Mouse (Mus musculus) adipose tissue, adult 10 weeks (tissue): ENCODE data around the gene Rhox4f. TPM values are rescaled to one million over a fixed set of nuclear protein-coding genes. Genes with fewer than 3 reads are reported as not detected.

ENCODE experiments used
- polyA plus RNA-seq: library from polyadenylated mRNA; stranded (reverse); fragments of 350-450 nt; fragmentation: Illumina TruSeq; extraction: RNeasy Lipid Tissue Mini Kit (QIAGEN cat#74804); gene quantifications from one replicate; pipeline ENCODE4 v1.2.3, GENCODE M21; 2014; ENCODE audit warnings: low read depth, low replicate concordance

Gene Rhox4f
- not detected for polyA plus RNA-seq

DNA sequence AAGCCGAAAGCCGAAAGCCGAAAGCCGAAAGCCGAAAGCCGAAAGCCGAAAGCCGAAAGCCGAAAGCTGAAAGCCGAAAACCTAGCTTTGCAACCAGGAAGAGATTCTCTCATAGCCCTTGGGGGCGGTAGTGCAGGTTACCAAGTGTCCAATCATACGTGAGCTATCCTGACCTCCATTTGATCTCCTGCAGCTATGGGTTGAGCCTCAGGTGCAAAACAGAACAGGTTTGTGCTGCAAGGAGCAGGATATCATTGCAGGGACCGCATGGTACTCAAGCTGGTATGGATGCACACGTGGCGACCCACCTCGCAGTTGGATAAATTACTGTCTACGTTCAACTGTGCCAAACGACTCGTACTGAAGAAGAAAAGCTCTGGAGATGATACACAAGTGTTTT, at the start of gene Rhox4f:
Rhox4f (minus strand) TSS at position 101 of the 400 bp plus-strand sequence.

DNA sequence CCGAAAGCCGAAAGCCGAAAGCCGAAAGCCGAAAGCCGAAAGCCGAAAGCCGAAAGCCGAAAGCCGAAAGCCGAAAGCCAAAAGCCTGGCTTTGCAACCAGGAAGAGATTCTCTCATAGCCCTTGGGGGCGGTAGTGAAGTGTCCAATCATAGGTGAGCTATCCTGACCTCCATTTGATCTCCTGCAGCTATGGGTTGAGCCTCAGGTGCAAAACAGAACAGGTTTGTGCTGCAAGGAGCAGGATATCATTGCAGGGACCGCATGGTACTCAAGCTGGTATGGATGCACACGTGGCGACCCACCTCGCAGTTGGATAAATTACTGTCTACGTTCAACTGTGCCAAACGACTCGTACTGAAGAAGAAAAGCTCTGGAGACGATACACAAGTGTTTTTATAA, 43.7 kb upstream of the Rhox4f start, which contains the start of gene Rhox4g:
Rhox4g (minus strand) TSS at position 101 of the 400 bp plus-strand sequence.

DNA sequence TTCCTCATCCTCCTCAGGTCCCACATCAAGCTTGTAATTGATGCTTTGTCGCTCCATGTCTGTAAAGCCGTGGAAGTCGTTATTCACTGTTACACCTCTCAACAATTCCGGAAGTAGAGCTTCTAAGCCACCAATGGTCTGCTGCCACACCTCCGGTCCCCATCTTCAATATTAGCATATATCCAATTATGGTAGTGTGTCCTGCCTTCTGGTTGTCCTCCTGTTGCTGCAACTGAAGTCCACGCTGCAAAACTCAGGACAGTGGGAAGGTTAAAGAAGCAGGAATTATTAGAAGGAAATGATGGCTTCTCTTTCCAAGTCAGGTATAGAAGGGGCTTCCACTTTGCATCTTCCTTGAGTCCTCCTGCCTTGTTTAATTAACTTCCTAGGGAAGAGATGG, 35.9 kb upstream of the Rhox4f start, which contains the start of gene Rhox2g:
Rhox2g (minus strand) TSS at position 101 of the 400 bp plus-strand sequence.

GRCm38 (mm10) chrX:37628512-37628911, 21.0 kb upstream of the Rhox4f start, which contains the start of gene Rhox3g:
TSS of gene Rhox3g (minus strand) at chrX:37628612.

GRCm38 (mm10) chrX:37580692-37581091, 26.8 kb downstream of the Rhox4f start, which contains the start of gene Rhox3f:
TSS of gene Rhox3f (plus strand) at chrX:37580992.

DNA sequence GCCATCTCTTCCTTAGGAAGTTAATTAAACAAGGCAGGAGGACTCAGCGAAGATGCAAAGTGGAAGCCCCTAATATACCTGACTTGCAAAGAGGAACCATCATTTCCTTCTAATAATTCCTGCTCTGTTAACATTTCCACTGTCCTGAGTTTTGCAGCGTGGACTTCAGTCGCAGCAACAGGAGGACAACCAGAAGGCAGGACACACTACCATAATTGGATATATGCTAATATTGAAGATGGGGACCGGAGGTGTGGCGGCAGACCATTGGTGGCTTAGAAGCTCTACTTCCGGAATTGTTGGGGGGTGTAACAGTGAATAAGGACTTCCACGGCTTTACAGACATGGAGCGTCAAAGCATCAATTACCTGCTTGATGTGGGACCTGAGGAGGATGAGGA, 36.4 kb downstream of the Rhox4f start, which contains the start of gene Rhox2f:
Rhox2f (plus strand) TSS at position 301 of the 400 bp plus-strand sequence.

GRCm38 (mm10) chrX:37557112-37557511, 50.4 kb downstream of the Rhox4f start, which contains the start of gene Rhox4e:
TSS of gene Rhox4e (plus strand) at chrX:37557412.

Other genes starting within 250 kb of the Rhox4f start
- not detected for gene Rhox3a2, start 227.7 kb downstream of the Rhox4f start, polyA plus RNA-seq
- not detected for gene Rhox4a2, start 216.9 kb downstream of the Rhox4f start, polyA plus RNA-seq
- not detected for gene Rhox2b, start 195.6 kb downstream of the Rhox4f start, polyA plus RNA-seq
- gene Rhox4b, start 175.2 kb downstream of the Rhox4f start, polyA plus RNA-seq = not detected
- not detected for gene Rhox2c, start 154.0 kb downstream of the Rhox4f start, polyA plus RNA-seq
- not detected for gene Rhox3c, start 149.1 kb downstream of the Rhox4f start, polyA plus RNA-seq
- not detected for gene Rhox4c, start 127.4 kb downstream of the Rhox4f start, polyA plus RNA-seq
- gene Rhox2d, start 114.3 kb downstream of the Rhox4f start, polyA plus RNA-seq = not detected
- not detected for gene Rhox4d, start 93.3 kb downstream of the Rhox4f start, polyA plus RNA-seq
- gene Rhox2e, start 77.3 kb downstream of the Rhox4f start, polyA plus RNA-seq = not detected
- gene Rhox3e, start 65.7 kb downstream of the Rhox4f start, polyA plus RNA-seq = not detected
- gene Rhox4e, start 50.3 kb downstream of the Rhox4f start, polyA plus RNA-seq = not detected
- not detected for gene Rhox2f, start 36.3 kb downstream of the Rhox4f start, polyA plus RNA-seq
- gene Rhox3f, start 26.7 kb downstream of the Rhox4f start, polyA plus RNA-seq = not detected
- gene Rhox3g, start 20.9 kb upstream of the Rhox4f start, polyA plus RNA-seq = not detected
- not detected for gene Rhox2g, start 35.8 kb upstream of the Rhox4f start, polyA plus RNA-seq
- not detected for gene Rhox4g, start 43.6 kb upstream of the Rhox4f start, polyA plus RNA-seq
- gene Rhox3h, start 61.1 kb upstream of the Rhox4f start, polyA plus RNA-seq = not detected
- not detected for gene Rhox2h, start 65.6 kb upstream of the Rhox4f start, polyA plus RNA-seq
- 1.9 TPM for gene Rhox5, start 197.1 kb upstream of the Rhox4f start, polyA plus RNA-seq
- not detected for gene Rhox6, start 219.2 kb upstream of the Rhox4f start, polyA plus RNA-seq
- not detected for gene Rhox7a, start 224.0 kb upstream of the Rhox4f start, polyA plus RNA-seq